Mouse (Mus musculus): ENCODE measurements around the gene Cd36.

The Cd36 gene

GRCm38 (mm10) chr5:17863085-17863484 is 25.5 kb downstream of the Cd36 start:
- peak in 1 of 2 experiments; percentile 67 for DNase-seq (ENCODE audit: inconsistent age in 2 of 2, low spot score in 1 of 2)

- peak in 1 of 2 experiments; percentile 18 for DNase-seq (ENCODE audit: inconsistent age in 2 of 2, low spot score in 1 of 2)
Measured at GRCm38 (mm10) chr5:17858399-17858798, 30.2 kb downstream of the Cd36 start.

DNA sequence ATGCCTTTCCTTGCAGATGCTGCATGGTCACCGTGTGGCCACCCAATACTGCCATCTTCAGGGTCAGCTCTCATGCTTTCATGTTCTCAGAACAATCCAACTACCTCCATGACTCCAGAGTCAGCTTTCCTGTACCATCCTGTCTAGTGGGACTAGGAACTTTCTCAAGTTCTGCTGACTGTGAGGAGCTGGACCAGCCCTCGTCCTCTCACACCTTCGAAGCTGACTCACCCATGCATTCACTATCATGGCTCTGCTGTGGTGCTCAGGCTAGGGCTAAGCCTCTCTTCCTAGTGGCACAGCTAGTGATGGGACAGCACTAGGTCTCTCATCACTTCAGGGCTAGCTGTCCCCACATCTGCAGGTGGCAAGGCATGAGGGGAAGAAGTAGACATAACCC is 30.7 kb downstream of the Cd36 start:
- DNase-seq (ENCODE audit: inconsistent age in 2 of 2, low spot score in 1 of 2) = peak in 1 of 2 experiments; percentile 34

DNA sequence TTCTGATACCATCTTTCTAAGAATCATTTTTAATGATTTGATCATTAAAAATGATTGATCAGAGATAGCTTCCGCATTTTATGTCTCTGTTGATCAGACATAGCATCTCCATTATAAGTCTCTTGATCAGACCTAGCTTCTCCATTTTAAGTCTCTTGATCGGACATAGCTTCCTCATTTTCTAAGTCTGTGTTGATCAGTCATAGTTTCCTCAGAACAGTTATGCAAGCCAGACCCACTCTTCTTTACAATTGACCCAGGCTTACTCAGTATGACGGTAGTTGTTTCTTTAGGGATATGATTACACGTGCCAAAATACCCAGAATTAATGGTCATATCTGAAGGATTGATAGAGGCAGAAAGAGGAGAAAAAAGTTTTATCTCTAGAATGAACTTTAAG is 31.3 kb downstream of the Cd36 start:
- peak in 1 of 2 experiments; percentile 28 for DNase-seq (ENCODE audit: inconsistent age in 2 of 2, low spot score in 1 of 2)

- DNase-seq (ENCODE audit: inconsistent age in 2 of 2, low spot score in 1 of 2) = peak in 1 of 2 experiments; percentile 60
Measured at GRCm38 (mm10) chr5:17854127-17854923, 34.3 kb downstream of the Cd36 start.

DNA sequence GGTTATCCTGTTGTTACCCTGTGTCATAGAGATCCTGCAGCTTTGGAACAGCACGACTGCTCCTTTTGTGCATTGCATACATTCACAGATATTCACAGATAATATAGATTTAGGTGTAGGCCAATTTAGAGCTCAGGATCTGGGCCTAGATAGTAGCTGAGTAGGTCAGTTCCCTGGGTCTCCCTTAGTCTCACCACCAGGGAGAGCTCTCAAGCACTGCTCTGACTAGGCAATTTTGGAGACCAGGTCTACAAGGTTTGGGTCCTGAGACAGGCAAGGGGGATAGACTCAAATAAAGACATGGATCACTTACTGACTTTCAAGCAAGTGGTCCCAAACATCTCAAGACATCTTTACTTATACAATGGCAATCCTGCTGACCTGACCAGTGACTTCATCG is 38.0 kb downstream of the Cd36 start:
- peak in 1 of 2 experiments; percentile 59 for DNase-seq (ENCODE audit: inconsistent age in 2 of 2, low spot score in 1 of 2)

- DNase-seq (ENCODE audit: inconsistent age in 2 of 2, low spot score in 1 of 2) = peak; percentile 62 to 91
Measured at GRCm38 (mm10) chr5:17849582-17849981, 39.0 kb downstream of the Cd36 start.

DNA sequence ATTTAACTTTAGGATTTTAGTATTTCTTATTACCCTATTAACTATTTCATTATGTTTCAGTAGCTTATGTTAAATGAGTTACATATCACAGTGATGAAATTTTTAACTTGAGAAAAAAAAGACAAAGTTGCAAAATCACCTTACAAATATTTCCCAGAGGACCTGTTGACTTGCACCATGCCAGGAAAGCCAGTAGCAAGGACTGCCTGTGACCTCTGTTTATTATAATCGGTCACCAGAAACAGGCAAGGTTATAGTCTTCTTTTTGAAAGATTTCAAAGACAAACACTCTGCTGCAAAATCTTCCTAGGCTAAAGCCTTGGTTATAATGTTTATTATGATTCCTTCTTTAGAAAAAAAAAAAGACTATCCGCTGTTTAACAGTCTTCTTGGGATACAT is 39.9 kb downstream of the Cd36 start:
- DNase-seq (ENCODE audit: inconsistent age in 2 of 2, low spot score in 1 of 2) = peak in 1 of 2 experiments; percentile 71

DNA sequence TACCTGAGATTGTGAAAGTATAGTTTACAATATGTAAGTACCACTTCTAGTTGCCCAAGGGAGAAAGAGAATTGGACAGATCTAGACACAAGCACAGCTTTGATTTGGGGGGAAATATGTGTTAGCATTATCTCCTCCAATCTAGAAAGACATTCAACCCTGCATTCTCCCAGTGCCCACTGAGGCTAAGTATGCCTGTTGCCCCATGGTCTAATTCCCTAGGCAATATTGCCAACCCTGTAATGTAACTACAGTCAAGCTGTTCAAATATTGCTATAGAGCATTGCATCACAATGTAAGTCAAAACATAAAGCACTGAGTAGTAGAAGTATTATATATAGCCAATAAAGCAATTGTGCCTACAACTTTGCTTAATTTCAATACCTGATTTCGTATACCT is 40.3 kb downstream of the Cd36 start:
- DNase-seq (ENCODE audit: inconsistent age in 2 of 2, low spot score in 1 of 2) = peak in 1 of 2 experiments; percentile 57

GRCm38 (mm10) chr5:17843921-17844320 is 44.7 kb downstream of the Cd36 start:
- no peak for DNase-seq (ENCODE audit: inconsistent age in 2 of 2, low spot score in 1 of 2)

DNA sequence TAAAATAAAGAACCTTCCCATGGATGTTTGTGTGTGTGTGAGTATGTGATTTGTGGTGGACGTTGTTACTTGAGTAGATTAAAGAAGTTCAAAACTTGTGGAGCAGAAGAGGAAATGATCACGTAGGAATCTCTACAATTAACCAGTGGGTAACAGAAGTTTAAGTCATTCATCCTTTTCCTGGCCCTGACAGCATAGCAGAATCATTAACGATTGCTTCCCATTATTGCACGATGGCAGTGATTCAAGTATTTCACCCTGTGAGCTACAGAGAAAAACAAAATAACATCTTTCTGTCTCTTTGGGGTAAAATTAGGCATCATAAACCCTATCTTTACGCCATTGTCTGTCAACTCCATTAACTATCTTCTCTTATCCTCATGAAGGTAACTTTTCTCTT is 45.3 kb downstream of the Cd36 start:
- DNase-seq (ENCODE audit: inconsistent age in 2 of 2, low spot score in 1 of 2) = no peak

DNA sequence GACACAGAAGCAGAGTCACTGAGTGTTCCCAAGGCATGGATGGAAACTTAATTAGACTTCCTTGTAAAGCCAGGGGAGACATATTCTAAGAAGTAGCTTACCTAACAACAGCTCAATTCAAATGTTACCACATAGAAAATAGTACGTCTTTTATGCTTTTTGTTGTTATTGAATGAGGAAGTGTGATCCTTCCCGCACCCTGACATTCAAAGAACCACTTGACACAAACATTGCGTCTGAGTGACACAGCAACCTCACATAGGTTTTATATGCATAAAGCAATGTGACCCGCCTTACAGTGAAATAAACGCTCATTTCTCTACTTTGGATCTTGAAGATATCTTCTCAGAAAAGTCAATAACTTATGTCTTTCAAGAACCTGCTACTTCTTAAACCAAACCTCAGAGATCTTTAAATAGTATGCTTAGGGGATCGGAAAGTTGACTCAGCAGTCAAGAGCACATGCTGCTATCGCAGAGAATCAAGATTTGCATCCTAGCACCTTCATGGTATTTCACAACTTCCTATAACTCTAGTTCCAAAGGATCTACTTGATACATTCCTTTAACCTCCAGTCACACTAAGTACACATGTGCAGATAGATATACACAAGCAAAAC is 46.4 kb downstream of the Cd36 start:
- no peak for DNase-seq (ENCODE audit: inconsistent age in 2 of 2, low spot score in 1 of 2)

DNA sequence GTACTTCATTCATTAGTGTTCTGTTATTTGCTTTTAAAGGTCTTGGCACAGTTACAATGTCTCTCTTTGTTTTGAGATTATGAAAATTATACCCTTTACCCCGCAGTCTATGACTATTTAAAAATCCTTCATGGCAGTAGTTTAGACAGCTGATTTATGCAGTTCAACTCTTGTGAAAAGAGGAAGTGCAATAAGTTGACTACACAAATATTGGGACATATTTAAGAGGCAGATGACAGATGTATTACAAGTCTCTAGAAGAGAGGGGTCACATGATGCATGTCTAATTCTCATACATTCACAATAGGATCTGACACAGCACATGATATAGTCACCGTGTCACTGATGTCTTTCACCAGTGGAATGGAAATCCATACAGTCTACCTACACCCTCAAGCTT is 49.1 kb downstream of the Cd36 start:
- DNase-seq (ENCODE audit: inconsistent age in 2 of 2, low spot score in 1 of 2) = no peak

DNA sequence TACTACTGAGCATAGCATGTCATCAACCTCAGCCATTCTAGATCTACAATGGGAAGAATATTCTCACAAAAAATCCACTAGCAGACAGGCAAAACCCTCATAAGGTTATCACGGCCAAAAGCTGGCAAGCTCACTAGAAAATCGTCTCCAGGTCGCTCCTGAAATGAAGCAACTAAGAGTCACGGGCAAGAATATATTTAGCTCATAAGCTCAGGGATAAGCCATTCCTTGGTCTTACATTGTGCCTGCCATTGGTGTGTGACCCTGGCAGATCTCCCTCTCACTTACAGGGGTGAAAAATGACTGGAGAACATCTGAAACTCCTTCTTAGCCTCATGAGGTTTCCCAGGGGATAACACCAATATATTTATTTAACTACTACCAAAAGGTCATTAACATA is 52.2 kb downstream of the Cd36 start:
- DNase-seq (ENCODE audit: inconsistent age in 2 of 2, low spot score in 1 of 2) = peak in 1 of 2 experiments; percentile 60

- DNase-seq (ENCODE audit: inconsistent age in 2 of 2, low spot score in 1 of 2) = peak in 1 of 2 experiments; percentile 57
Measured at GRCm38 (mm10) chr5:17835302-17836097, 53.1 kb downstream of the Cd36 start.

- DNase-seq (ENCODE audit: inconsistent age in 2 of 2, low spot score in 1 of 2) = no peak
Measured at GRCm38 (mm10) chr5:17833797-17834196, 54.8 kb downstream of the Cd36 start.

GRCm38 (mm10) chr5:17830536-17830935 is 58.1 kb downstream of the Cd36 start:
- no peak for DNase-seq (ENCODE audit: inconsistent age in 2 of 2, low spot score in 1 of 2)

GRCm38 (mm10) chr5:17828713-17829544 is 59.7 kb downstream of the Cd36 start:
- DNase-seq (ENCODE audit: inconsistent age in 2 of 2, low spot score in 1 of 2) = no peak

GRCm38 (mm10) chr5:17821395-17821794 is 67.2 kb downstream of the Cd36 start:
- no peak for DNase-seq (ENCODE audit: inconsistent age in 2 of 2, low spot score in 1 of 2)

DNA sequence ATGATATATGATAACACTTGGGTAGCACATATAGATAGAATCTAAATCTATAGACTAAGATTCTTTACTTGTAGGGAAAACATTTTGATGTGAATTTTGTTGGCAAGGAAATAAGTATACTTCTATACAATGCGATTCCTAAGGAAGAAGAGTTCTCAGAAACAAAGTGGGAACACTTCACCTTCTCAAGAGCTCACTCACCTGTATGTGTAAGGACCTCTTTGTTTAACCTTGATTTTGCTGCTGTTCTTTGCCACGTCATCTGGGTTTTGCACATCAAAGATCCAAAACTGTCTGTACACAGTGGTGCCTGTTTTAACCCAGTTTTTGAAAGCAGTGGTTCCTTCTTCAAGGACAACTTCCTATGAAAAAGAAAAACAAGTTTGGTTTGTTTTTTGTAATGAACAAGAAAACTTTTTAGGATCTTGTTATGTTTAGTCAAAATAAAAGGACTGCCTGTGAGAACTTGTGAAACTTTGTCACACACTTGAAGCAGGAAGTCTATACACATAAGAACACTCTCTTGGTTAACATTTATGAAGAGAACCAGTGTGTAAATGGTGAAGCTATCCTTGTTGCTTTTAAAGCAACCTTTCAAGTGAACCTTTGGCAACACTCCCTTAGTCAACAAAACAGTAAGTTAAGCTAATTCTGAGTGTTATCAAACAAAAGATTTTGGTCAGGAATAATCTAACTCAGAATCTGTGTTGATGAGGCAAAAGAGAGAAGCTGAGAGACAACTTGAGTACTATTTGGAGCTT is 68.2 kb downstream of the Cd36 start:
- no peak for DNase-seq (ENCODE audit: inconsistent age in 2 of 2, low spot score in 1 of 2)

Measured in adrenal gland, adult (tissue).